Mouse (Mus musculus) heart, adult 8-10 months (tissue): ENCODE measurements at regions not wholly inside any gene's neighbourhood (a gene's known extent, or its start where the extent isn't known, plus 50 kb on each side); places are given as distances from the start of the nearest gene placed in this dataset. TPM values are rescaled to one million over a fixed set of nuclear protein-coding genes. Genes with fewer than 3 reads are reported as not detected.
A peak's percentile ranks its signal among the peaks of the same experiment; 100 is the strongest.

Experiments used
- DNase-seq: peaks from one replicate; pipeline ENCODE4 v3.0.0; 2022; ENCODE audit warnings: low spot score
- microRNA-seq: library from miRNA; unstranded; fragments of <30 nt; microRNA quantifications from one replicate; pipeline ENCODE4 v1.2.0, GENCODE M21; 2022

- no peak for DNase-seq
Observed at GRCm38 (mm10) chr1:168541231-168541630, 109.2 kb upstream of the Pbx1 start.

GRCm38 (mm10) chr1:168518087-168518486 is 86.0 kb upstream of the Pbx1 start:
- DNase-seq = no peak

- DNase-seq = no peak
Observed at GRCm38 (mm10) chr1:168506326-168506725, 74.3 kb upstream of the Pbx1 start.

- DNase-seq = no peak
Observed at GRCm38 (mm10) chr1:168504773-168505172, 72.7 kb upstream of the Pbx1 start.

GRCm38 (mm10) chr1:168502266-168502665 is 70.2 kb upstream of the Pbx1 start:
- peak; percentile 16 for DNase-seq

- no peak for DNase-seq
Observed at GRCm38 (mm10) chr1:168501375-168502169, 69.5 kb upstream of the Pbx1 start.

GRCm38 (mm10) chr1:168497801-168498200 is 65.7 kb upstream of the Pbx1 start:
- no peak for DNase-seq

GRCm38 (mm10) chr1:168495687-168496527 is 63.8 kb upstream of the Pbx1 start:
- DNase-seq = no peak

GRCm38 (mm10) chr1:168487492-168487891 is 55.4 kb upstream of the Pbx1 start:
- DNase-seq = no peak

GRCm38 (mm10) chr1:168483651-168484050 is 51.6 kb upstream of the Pbx1 start:
- no peak for DNase-seq

Small RNA genes lying in the stretch of these regions (microRNA-seq; reads per million reads assigned to microRNA genes)
- gene Mir6348 = not detected
- gene Mir6354 = not detected
